Mouse (Mus musculus): ENCODE results near the gene Ckm. TPM values are rescaled to one million over a fixed set of nuclear protein-coding genes. Genes with fewer than 3 reads are reported as not detected.

The Ckm gene
- polyA plus RNA-seq, 1 experiment from 2014 or later = not detected

MicroRNA genes within 50 kb of the gene (microRNA counts, 519-probe panel; counts per million panel counts)
- not detected for microRNA mmu-miR-343

Small RNA genes within 50 kb of the gene (microRNA-seq; reads per million reads assigned to microRNA genes)
- not detected for gene Mir343

Other genes starting within 250 kb of the Ckm start
- gene Gipr, start 238.6 kb upstream of the Ckm start, polyA plus RNA-seq (2015; fragmentation: Nextera tagmentation; extraction: Ambion mirVana) = 3.5 and 4.3 TPM in 2 replicates
- 8.9 and 10.8 TPM in 2 replicates for gene Eml2, start 228.4 kb upstream of the Ckm start, polyA plus RNA-seq (2015; fragmentation: Nextera tagmentation; extraction: Ambion mirVana)
- gene Gpr4, start 192.2 kb upstream of the Ckm start, polyA plus RNA-seq (2015; fragmentation: Nextera tagmentation; extraction: Ambion mirVana) = 3.5 and 4.0 TPM in 2 replicates
- 37.9 and 41.1 TPM in 2 replicates for gene Opa3, start 176.4 kb upstream of the Ckm start, polyA plus RNA-seq (2015; fragmentation: Nextera tagmentation; extraction: Ambion mirVana)
- gene Vasp, start 133.0 kb upstream of the Ckm start, polyA plus RNA-seq (2015; fragmentation: Nextera tagmentation; extraction: Ambion mirVana) = 35.9 and 37.4 TPM in 2 replicates
- gene Ppm1n, start 124.7 kb upstream of the Ckm start, polyA plus RNA-seq (2015; fragmentation: Nextera tagmentation; extraction: Ambion mirVana) = 1.1 and 1.7 TPM in 2 replicates
- gene Rtn2, start 122.2 kb upstream of the Ckm start, polyA plus RNA-seq (2015; fragmentation: Nextera tagmentation; extraction: Ambion mirVana) = 112 and 121 TPM in 2 replicates
- 0.08 TPM in 1 of 2 replicates, not detected in the other for gene Fosb, start 94.7 kb upstream of the Ckm start, polyA plus RNA-seq (2015; fragmentation: Nextera tagmentation; extraction: Ambion mirVana)
- gene Ercc1, start 60.0 kb upstream of the Ckm start, polyA plus RNA-seq (2015; fragmentation: Nextera tagmentation; extraction: Ambion mirVana) = 80.2 and 83.3 TPM in 2 replicates
- 22.0 and 25.1 TPM in 2 replicates for gene Cd3eap, start 45.3 kb upstream of the Ckm start, polyA plus RNA-seq (2015; fragmentation: Nextera tagmentation; extraction: Ambion mirVana)
- 2.1 and 2.5 TPM in 2 replicates for gene Ppp1r13l, start 45.0 kb upstream of the Ckm start, polyA plus RNA-seq (2015; fragmentation: Nextera tagmentation; extraction: Ambion mirVana)
- 29.7 and 33.0 TPM in 2 replicates for gene Ercc2, start 22.8 kb upstream of the Ckm start, polyA plus RNA-seq (2015; fragmentation: Nextera tagmentation; extraction: Ambion mirVana)
- gene Klc3, start 672 bp upstream of the Ckm start, polyA plus RNA-seq (2015; fragmentation: Nextera tagmentation; extraction: Ambion mirVana) = 1.4 and 1.5 TPM in 2 replicates
- gene Mark4, start 54.0 kb downstream of the Ckm start, polyA plus RNA-seq (2015; fragmentation: Nextera tagmentation; extraction: Ambion mirVana) = 20.4 and 20.6 TPM in 2 replicates
- gene Exoc3l2, start 58.6 kb downstream of the Ckm start, polyA plus RNA-seq (2015; fragmentation: Nextera tagmentation; extraction: Ambion mirVana) = 0.17 and 0.57 TPM in 2 replicates
- gene Bloc1s3, start 103.6 kb downstream of the Ckm start, polyA plus RNA-seq (2015; fragmentation: Nextera tagmentation; extraction: Ambion mirVana) = 4.8 and 5.0 TPM in 2 replicates
- 38.3 and 39.1 TPM in 2 replicates for gene Trappc6a, start 103.6 kb downstream of the Ckm start, polyA plus RNA-seq (2015; fragmentation: Nextera tagmentation; extraction: Ambion mirVana)
- gene Nkpd1, start 113.1 kb downstream of the Ckm start, polyA plus RNA-seq (2015; fragmentation: Nextera tagmentation; extraction: Ambion mirVana) = 0.74 and 0.95 TPM in 2 replicates
- 44.0 and 48.3 TPM in 2 replicates for gene Ppp1r37, start 158.3 kb downstream of the Ckm start, polyA plus RNA-seq (2015; fragmentation: Nextera tagmentation; extraction: Ambion mirVana)
- gene Zfp296, start 172.5 kb downstream of the Ckm start, polyA plus RNA-seq (2015; fragmentation: Nextera tagmentation; extraction: Ambion mirVana) = 0.25 and 0.26 TPM in 2 replicates
- gene Gemin7, start 172.8 kb downstream of the Ckm start, polyA plus RNA-seq (2015; fragmentation: Nextera tagmentation; extraction: Ambion mirVana) = 142 and 155 TPM in 2 replicates
- gene Clasrp, start 199.7 kb downstream of the Ckm start, polyA plus RNA-seq (2015; fragmentation: Nextera tagmentation; extraction: Ambion mirVana) = 67.2 and 69.1 TPM in 2 replicates
- 5.5 and 5.9 TPM in 2 replicates for gene Relb, start 224.7 kb downstream of the Ckm start, polyA plus RNA-seq (2015; fragmentation: Nextera tagmentation; extraction: Ambion mirVana)

Data from midbrain, embryonic 15.5 days (tissue).